Mouse (Mus musculus): ENCODE data around the gene Ndc80.

DNA sequence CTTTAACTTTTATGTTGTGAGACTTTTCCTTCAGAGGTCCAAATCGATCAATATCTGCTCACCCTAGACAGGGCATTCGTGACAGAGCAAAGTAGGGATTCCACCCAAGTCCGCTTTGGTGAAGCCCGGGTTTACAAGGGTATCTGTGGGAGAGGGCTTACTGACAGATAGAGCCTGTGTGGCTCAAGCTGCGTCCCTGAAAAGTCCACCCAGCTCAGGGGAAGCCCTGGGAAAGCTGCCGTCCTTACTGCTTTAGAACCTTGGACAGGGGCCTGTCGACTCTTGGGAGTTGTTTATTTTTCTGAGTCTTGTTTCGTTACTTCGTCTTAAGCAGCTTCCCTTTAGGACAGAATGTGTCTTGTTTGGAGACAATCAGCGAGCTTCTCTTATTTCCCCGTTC, 26.2 kb upstream of the Ndc80 start:
- TF ChIP-seq POLR2A (IDR thresholded peaks at IDR 0.05; ENCODE audit: extremely low read depth, insufficient read depth, low read length) (no peak), CTCF (IDR thresholded peaks at IDR 0.05; ENCODE audit: low read depth, low read length) (no peak)
